Mouse (Mus musculus): ENCODE measurements around the gene Serpinb9. TPM values are rescaled to one million over a fixed set of nuclear protein-coding genes. Genes with fewer than 3 reads are reported as not detected.
A peak's percentile ranks its signal among the peaks of the same experiment; 100 is the strongest.

The Serpinb9 gene
- polyA plus RNA-seq, 1 experiment from 2014 or later, result 1.9 TPM

- peak overlapping the region; percentile 96 for H3K27ac ChIP-seq (replicated peaks)
- no peaks in the 10 kb centered on the region for H3K36me3 ChIP-seq (replicated peaks)
- no peaks in the 10 kb centered on the region for H3K27me3 ChIP-seq
- peak overlapping the region; percentile 74 for H3K4me2 ChIP-seq
- H3K4me3 ChIP-seq (replicated peaks), result peak overlapping the region; percentile 55
- peak overlapping the region; percentile 65 for H3K9ac ChIP-seq
- H3K4me1 ChIP-seq (replicated peaks), result peaks cover 69% of the 10 kb centered on the region
- ATAC-seq (ENCODE audit: insufficient read depth), result no peak
- H3K9me3 ChIP-seq (replicated peaks), result no peaks in the 10 kb centered on the region
- WGBS (ENCODE audit: insufficient replicate concordance), result 76% methylated on average over 1 of the region's 1 CpGs
Observed at GRCm38 (mm10) chr13:32969641-32970040, 33.4 kb upstream of the Serpinb9 start.

DNA sequence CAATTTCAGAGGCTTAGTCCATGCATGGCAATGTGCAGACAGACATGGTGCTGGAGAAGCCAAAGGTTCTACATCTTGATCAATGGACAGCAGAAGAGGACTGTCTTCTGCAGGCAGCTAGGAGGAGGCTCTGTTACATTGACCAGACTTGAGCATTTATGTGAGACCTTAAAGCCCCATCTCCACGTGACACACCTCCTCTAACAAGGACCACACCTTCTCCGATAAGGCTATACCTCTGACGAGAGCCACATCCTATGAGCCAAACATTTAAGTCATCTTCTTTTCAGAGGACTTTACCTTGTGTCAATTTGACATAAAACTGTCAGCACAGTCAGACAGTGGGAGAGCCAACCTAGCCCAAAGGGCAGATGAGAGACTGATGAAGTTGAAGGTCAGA, 32.3 kb upstream of the Serpinb9 start:
- Histone ChIP-seq H3K9ac (no peak overlapping the region), H3K27me3 (no peaks in the 10 kb centered on the region), H3K4me1 (replicated peaks) (peaks cover 68% of the 10 kb centered on the region), H3K36me3 (replicated peaks) (0 out of 2 replicates have a peak, but pooled peaks cover 4% of the 10 kb centered on the region), H3K4me3 (replicated peaks) (no peak overlapping the region), H3K9me3 (replicated peaks) (no peaks in the 10 kb centered on the region), H3K4me2 (peak overlapping the region; percentile 74), H3K27ac (replicated peaks) (peak overlapping the region; percentile 96)
- WGBS (ENCODE audit: insufficient replicate concordance), result 47% methylated on average over 3 of the region's 3 CpGs
- no peak for ATAC-seq (ENCODE audit: insufficient read depth)

DNA sequence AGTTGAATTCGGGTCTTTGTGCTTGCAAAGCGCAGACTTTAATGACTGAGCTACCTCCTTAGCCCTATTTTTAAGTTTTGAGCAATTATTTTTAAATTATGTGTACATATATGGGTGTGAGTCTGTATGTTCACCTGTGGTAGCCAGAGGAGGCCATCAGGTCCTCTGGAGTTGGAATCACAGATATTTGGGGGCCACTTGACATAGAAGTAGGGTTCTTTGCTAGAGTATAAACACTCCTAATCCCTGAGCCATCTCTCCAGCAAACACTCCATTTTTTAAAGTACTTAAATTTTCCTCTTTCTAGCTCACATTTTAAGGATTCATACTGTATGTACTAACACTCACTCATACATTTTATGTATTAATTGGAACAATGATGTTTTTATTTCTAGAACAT, 28.8 kb upstream of the Serpinb9 start:
- no peaks in the 10 kb centered on the region for H3K9me3 ChIP-seq (replicated peaks)
- H3K27me3 ChIP-seq, result no peaks in the 10 kb centered on the region
- no peak overlapping the region for H3K4me3 ChIP-seq (replicated peaks)
- 82% methylated on average over 2 of the region's 2 CpGs for WGBS (ENCODE audit: insufficient replicate concordance)
- H3K4me2 ChIP-seq, result no peak overlapping the region
- H3K36me3 ChIP-seq (replicated peaks), result 0 out of 2 replicates have a peak, but pooled peaks cover 12% of the 10 kb centered on the region
- H3K9ac ChIP-seq, result no peak overlapping the region
- no peak overlapping the region for H3K27ac ChIP-seq (replicated peaks)
- ATAC-seq (ENCODE audit: insufficient read depth), result no peak
- peaks cover 40% of the 10 kb centered on the region for H3K4me1 ChIP-seq (replicated peaks)

GRCm38 (mm10) chr13:32974889-32975460, 28.1 kb upstream of the Serpinb9 start:
- H3K27me3 ChIP-seq, result no peaks in the 10 kb centered on the region
- 0 out of 2 replicates have a peak, but pooled peaks cover 12% of the 10 kb centered on the region for H3K36me3 ChIP-seq (replicated peaks)
- H3K9ac ChIP-seq, result no peak overlapping the region
- H3K4me1 ChIP-seq (replicated peaks), result peaks cover 33% of the 10 kb centered on the region
- no peak overlapping the region for H3K4me3 ChIP-seq (replicated peaks)
- ATAC-seq (ENCODE audit: insufficient read depth), result no peak
- WGBS (ENCODE audit: insufficient replicate concordance), result 61% methylated on average over 3 of the region's 3 CpGs
- H3K4me2 ChIP-seq, result no peak overlapping the region
- no peaks in the 10 kb centered on the region for H3K9me3 ChIP-seq (replicated peaks)
- 0 out of 2 replicates have a peak overlapping the region, but pooled peaks have one; percentile 14 for H3K27ac ChIP-seq (replicated peaks)

GRCm38 (mm10) chr13:32975710-32976109, 27.3 kb upstream of the Serpinb9 start:
- no peaks in the 10 kb centered on the region for H3K9me3 ChIP-seq (replicated peaks)
- peaks cover 25% of the 10 kb centered on the region for H3K4me1 ChIP-seq (replicated peaks)
- no peak overlapping the region for H3K4me3 ChIP-seq (replicated peaks)
- 54% methylated on average over 2 of the region's 2 CpGs for WGBS (ENCODE audit: insufficient replicate concordance)
- 0 out of 2 replicates have a peak, but pooled peaks cover 12% of the 10 kb centered on the region for H3K36me3 ChIP-seq (replicated peaks)
- no peak overlapping the region for H3K4me2 ChIP-seq
- no peaks in the 10 kb centered on the region for H3K27me3 ChIP-seq
- H3K27ac ChIP-seq (replicated peaks), result 0 out of 2 replicates have a peak overlapping the region, but pooled peaks have one; percentile 14
- no peak for ATAC-seq (ENCODE audit: insufficient read depth)
- no peak overlapping the region for H3K9ac ChIP-seq

DNA sequence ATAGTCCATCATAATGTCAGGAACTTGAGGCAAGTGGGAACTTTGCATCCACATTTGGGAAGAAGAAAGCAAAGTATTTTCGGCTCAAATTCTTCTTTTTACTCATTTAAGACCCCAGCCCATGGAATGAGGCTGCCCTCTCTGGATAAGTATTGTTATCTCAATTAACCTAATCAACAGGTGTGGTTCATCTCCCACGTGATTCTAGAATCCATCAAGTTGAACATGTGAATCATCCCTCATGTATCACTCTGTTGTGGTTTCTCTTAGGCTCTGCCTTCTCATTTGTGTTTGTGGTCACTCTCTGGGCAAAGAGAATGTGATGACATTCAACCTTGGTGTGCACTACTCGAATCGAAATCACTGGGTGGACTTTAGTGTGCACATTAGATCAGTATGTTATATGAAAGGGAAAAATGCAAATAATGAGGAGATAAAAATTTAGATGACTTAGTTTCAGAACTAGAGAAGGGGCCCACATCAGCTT, 20.5 kb upstream of the Serpinb9 start:
- no peak overlapping the region for H3K4me2 ChIP-seq
- peaks cover 15% of the 10 kb centered on the region for H3K4me1 ChIP-seq (replicated peaks)
- no peak overlapping the region for H3K4me3 ChIP-seq (replicated peaks)
- H3K36me3 ChIP-seq (replicated peaks), result 0 out of 2 replicates have a peak, but pooled peaks cover 5% of the 10 kb centered on the region
- H3K27ac ChIP-seq (replicated peaks), result no peak overlapping the region
- ATAC-seq (ENCODE audit: insufficient read depth), result no peak
- H3K9ac ChIP-seq, result no peak overlapping the region
- H3K9me3 ChIP-seq (replicated peaks), result no peaks in the 10 kb centered on the region
- H3K27me3 ChIP-seq, result no peaks in the 10 kb centered on the region
- 56% methylated on average over 4 of the region's 4 CpGs for WGBS (ENCODE audit: insufficient replicate concordance)

DNA sequence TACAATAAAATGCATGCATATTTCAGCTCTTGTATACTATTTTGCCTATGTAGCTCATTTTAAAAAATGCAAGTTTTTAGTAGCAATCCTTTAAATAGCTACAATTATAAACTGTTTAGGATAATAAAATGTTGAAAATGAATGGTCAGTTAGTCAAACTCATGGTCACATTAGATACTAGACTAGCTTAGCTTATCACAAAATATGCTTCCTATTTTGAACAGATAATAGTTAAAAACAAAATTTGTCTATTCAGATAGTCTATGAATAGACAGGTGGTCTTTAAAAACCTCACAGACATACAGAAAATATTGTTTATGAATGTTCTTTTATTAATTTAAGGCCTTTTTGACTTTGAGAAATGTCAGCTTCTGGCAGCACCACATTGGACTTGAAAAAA, 16.8 kb upstream of the Serpinb9 start:
- H3K36me3 ChIP-seq (replicated peaks), result no peaks in the 10 kb centered on the region
- H3K9ac ChIP-seq, result no peak overlapping the region
- H3K27ac ChIP-seq (replicated peaks), result no peak overlapping the region
- no peak for ATAC-seq (ENCODE audit: insufficient read depth)
- H3K4me3 ChIP-seq (replicated peaks), result no peak overlapping the region
- H3K4me2 ChIP-seq, result no peak overlapping the region
- no peaks in the 10 kb centered on the region for H3K9me3 ChIP-seq (replicated peaks)
- H3K4me1 ChIP-seq (replicated peaks), result peaks cover 15% of the 10 kb centered on the region
- no peaks in the 10 kb centered on the region for H3K27me3 ChIP-seq

DNA sequence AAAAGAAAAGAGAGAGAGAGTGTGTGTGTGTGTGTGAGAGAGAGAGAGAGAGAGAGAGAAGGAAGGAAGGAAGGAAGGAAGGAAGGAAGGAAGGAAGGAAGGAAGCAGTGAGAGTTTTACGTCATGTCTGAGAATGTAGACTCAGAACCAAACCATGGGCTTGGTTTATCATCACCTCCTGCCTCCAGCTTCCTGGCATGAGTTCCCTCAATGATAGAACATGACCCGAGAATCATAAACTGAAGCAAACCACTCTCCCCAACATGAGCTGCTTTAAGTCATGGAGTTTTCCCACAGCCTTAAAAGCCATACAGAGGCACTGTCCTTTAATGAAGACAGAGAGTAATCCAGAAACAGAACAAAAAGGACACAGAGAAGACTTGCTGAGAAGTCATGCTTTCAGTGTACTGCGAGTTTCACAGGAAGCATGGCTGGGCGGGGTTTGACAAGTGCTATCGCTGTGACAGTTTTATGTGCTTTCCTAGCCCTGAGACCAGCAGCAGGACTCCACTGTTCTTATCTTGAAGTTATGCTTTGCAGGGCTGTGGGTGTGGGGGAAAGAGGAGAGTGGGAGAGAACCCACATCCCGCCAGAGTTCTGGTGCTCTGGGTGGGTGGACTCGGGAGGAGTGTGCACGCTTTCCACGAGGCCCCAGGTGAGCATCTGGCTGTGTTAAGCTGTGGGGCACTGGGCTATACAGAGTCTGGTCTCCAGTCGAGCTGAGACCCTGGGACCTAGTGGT, 9.7 kb upstream of the Serpinb9 start:
- WGBS (ENCODE audit: insufficient replicate concordance), result 10% methylated on average over 10 of the region's 10 CpGs
- Histone ChIP-seq H3K4me3 (replicated peaks) (peak overlapping the region; percentile 45), H3K27ac (replicated peaks) (peak overlapping the region; percentile 99), H3K4me2 (peak overlapping the region; percentile 73), H3K27me3 (no peaks in the 10 kb centered on the region), H3K9me3 (replicated peaks) (no peaks in the 10 kb centered on the region), H3K4me1 (replicated peaks) (peaks cover 40% of the 10 kb centered on the region), H3K36me3 (replicated peaks) (no peaks in the 10 kb centered on the region), H3K9ac (peak overlapping the region; percentile 55)
- peak; percentile 99 for ATAC-seq (ENCODE audit: insufficient read depth)

DNA sequence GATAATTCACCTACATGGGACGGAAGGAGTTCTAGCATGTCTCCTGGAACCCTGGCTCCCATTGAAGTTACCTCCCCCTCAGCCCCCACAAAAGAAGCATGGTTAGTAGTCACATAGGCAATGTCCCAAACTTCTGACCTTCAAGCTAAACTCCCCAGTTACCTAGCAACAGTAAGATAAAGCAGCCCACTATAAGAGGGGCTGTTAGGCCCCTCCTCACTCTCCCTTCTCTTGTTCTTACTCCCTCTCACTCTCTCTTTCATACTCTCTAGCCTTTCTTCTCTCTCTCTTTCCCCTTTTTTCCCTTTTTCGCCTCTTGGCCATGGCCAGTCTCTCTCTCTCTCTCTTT, 9.2 kb upstream of the Serpinb9 start:
- peak overlapping the region; percentile 73 for H3K4me2 ChIP-seq
- WGBS (ENCODE audit: insufficient replicate concordance), result 46% methylated on average over 2 of the region's 2 CpGs
- H3K4me3 ChIP-seq (replicated peaks), result peak overlapping the region; percentile 45
- ATAC-seq (ENCODE audit: insufficient read depth), result no peak; the same call in 1 of the 2 replicates
- H3K4me1 ChIP-seq (replicated peaks), result peaks cover 40% of the 10 kb centered on the region
- H3K27me3 ChIP-seq, result no peaks in the 10 kb centered on the region
- peak overlapping the region; percentile 55 for H3K9ac ChIP-seq
- H3K27ac ChIP-seq (replicated peaks), result peak overlapping the region; percentile 99
- no peaks in the 10 kb centered on the region for H3K9me3 ChIP-seq (replicated peaks)
- no peaks in the 10 kb centered on the region for H3K36me3 ChIP-seq (replicated peaks)

DNA sequence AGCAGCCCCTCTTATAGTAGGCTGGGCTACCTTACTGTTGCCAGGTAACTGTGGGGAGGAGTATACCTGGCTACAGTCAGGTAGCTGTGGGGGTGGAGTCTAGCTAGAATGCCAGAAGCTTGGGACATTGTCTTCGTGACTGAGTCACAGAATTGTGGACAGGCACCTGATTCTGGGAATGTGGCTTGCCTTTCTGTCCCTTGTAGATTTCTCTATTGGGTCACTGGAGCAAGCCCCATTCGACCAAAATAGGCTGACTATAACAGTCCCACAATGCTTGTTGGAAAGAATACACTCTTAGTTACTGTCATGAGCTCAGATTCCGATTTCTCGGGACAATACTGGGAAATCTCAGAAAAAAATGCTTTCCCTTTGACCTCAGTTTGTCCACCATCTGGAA, 8.0 kb upstream of the Serpinb9 start:
- H3K4me3 ChIP-seq (replicated peaks), result no peak overlapping the region

DNA sequence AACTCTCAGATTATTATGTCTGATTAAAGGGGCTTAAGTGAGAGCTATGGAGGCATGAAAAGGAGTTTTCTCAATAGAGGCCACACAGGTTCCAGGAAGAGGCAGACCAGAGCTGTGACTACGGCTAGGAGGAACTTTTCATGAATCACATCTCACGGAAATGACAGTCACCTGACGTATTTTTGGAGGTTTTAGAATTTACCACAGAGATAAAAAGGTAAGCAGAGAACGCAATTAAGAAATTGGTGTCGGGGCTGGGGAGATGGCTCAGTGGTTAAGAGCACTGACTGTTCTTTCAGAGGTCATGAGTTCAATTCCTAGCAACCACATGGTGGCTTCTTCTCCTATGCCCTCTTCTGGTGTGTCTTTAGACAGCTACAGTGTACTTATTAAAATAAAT, 1.7 kb upstream of the Serpinb9 start:
- no peak for ATAC-seq (ENCODE audit: insufficient read depth)
- WGBS (ENCODE audit: insufficient replicate concordance), result 74% methylated on average over 5 of the region's 5 CpGs
- no peak overlapping the region for H3K4me2 ChIP-seq
- peaks cover 32% of the 10 kb centered on the region for H3K4me1 ChIP-seq (replicated peaks)
- H3K27me3 ChIP-seq, result no peaks in the 10 kb centered on the region
- H3K9ac ChIP-seq, result no peak overlapping the region
- H3K27ac ChIP-seq (replicated peaks), result no peak overlapping the region
- no peaks in the 10 kb centered on the region for H3K36me3 ChIP-seq (replicated peaks)
- H3K4me3 ChIP-seq (replicated peaks), result no peak overlapping the region
- no peaks in the 10 kb centered on the region for H3K9me3 ChIP-seq (replicated peaks)

More for the DNA sequence above, 8.0 kb upstream of the Serpinb9 start:
- Histone ChIP-seq H3K27me3 (no peaks in the 10 kb centered on the region), H3K9me3 (replicated peaks) (no peaks in the 10 kb centered on the region), H3K27ac (replicated peaks) (peak overlapping the region; percentile 99; the same call in 1 of the 2 replicates), H3K4me2 (no peak overlapping the region), H3K4me1 (replicated peaks) (peaks cover 40% of the 10 kb centered on the region), H3K36me3 (replicated peaks) (no peaks in the 10 kb centered on the region), H3K9ac (no peak overlapping the region)
- no peak for ATAC-seq (ENCODE audit: insufficient read depth)
- WGBS (ENCODE audit: insufficient replicate concordance), result 82% methylated on average over 4 of the region's 4 CpGs
